Mouse (Mus musculus) ES-E14 (cell line): Measurements from ENCODE around the gene Tial1.

Experiments
- CHD2 ChIP-seq: IDR thresholded peaks from 2 replicates; pipeline ENCODE4 v1.6.1; 2014; ENCODE audit warnings: mild to moderate bottlenecking, low read depth, low read length, inconsistent platforms
- HCFC1 ChIP-seq: IDR thresholded peaks from 2 replicates; pipeline ENCODE4 v1.6.1; 2012; ENCODE audit warnings: low read length, inconsistent platforms, borderline replicate concordance; ENCODE audit not compliant: insufficient read depth
- MAFK ChIP-seq: IDR thresholded peaks from 2 replicates; pipeline ENCODE4 v1.6.1; 2014; ENCODE audit warnings: mild to moderate bottlenecking, low read depth, low read length, inconsistent platforms; ENCODE audit not compliant: insufficient read depth
- ZNF384 ChIP-seq: IDR thresholded peaks from 2 replicates; pipeline ENCODE4 v1.6.1; 2012; ENCODE audit warnings: low read depth, low read length, inconsistent platforms

- TF ChIP-seq MAFK (no peak), ZNF384 (no peak), HCFC1 (no peak), CHD2 (no peak)
These were observed 43.4 kb downstream of the Tial1 start, which contains the start of gene Rgs10 for GRCm38 (mm10) chr7:128417930-128418779.
